In the genomic region with DNA sequence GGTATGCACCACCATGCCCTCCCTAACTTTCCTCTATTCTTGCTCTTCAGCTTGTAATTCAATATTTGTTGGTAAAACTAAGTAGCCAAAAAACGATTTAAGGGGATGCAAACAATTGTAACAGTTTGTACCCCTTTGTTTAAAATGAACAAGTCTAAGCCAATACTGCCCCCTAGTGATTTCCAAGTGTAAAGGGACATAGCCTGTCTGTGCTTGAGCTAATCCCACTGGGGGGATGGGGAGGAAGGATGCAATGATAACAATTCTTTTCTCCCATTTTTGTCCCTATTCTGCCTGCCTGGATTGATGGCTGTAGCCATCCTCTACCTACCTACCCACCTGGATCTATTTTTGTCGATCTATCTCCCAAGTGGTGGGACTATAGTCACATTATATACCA, we compare ENCODE assay signal across 11 mouse cellular contexts. TPM values are rescaled to one million over a fixed set of nuclear protein-coding genes. Genes with fewer than 3 reads are reported as not detected.
DNase-seq lines count a peak whose midpoint lies in the region; ATAC-seq and TF ChIP-seq lines count a peak whose summit lies in the region.
"Had no signal": no experiment of that assay in that cellular context is flagged by ENCODE, and none has a peak within 500 bp of the region (broad histone marks: within the 10 kb centered on the region; RNA-seq: fewer than 3 reads in every experiment).

No protein-coding gene starts in this region.

- H3K9me3 ChIP-seq in embryonic facial prominence, embryonic 11.5 days (replicated peaks; ENCODE audit: control insufficient read depth, low read length), result no peaks in the 10 kb centered on the region
- H3K9me3 ChIP-seq in embryonic facial prominence, embryonic 10.5 days, result no peaks in the 10 kb centered on the region
- no peaks in the 10 kb centered on the region for H3K9me3 ChIP-seq in neural tube, embryonic 14.5 days (ENCODE audit: control insufficient read depth, low read length)
- H3K9me3 ChIP-seq: limb, embryonic 12.5 days had no signal

- no peak for TF ChIP-seq POLR2A in lung, adult 2 months (IDR thresholded peaks at IDR 0.05; ENCODE audit: borderline replicate concordance, extremely low read depth, low read depth, low read length)

- 0 out of 2 replicates have a peak, but pooled peaks have one; percentile 15 for TF ChIP-seq CTCF in lung, adult 2 months (IDR thresholded peaks at IDR 0.05; ENCODE audit: insufficient read depth, low read length)

- H3K9ac ChIP-seq in embryonic facial prominence, embryonic 11.5 days (replicated peaks; ENCODE audit: low read length), result no peak overlapping the region
- H3K9ac ChIP-seq in neural tube, embryonic 14.5 days (replicated peaks; ENCODE audit: low read depth, low read length), result no peak overlapping the region
- H3K9ac ChIP-seq: limb, embryonic 12.5 days had no signal

- H3K27ac ChIP-seq in embryonic facial prominence, embryonic 11.5 days (replicated peaks; ENCODE audit: low read depth, low read length), result no peak overlapping the region
- H3K27ac ChIP-seq in embryonic facial prominence, embryonic 10.5 days (replicated peaks), result no peak overlapping the region
- no peak overlapping the region for H3K27ac ChIP-seq in neural tube, embryonic 14.5 days (ENCODE audit: low read depth, low read length)
- H3K27ac ChIP-seq: limb, embryonic 12.5 days had no signal

- 66% methylated on average over 2 of the region's 2 CpGs for WGBS in embryonic facial prominence, embryonic 11.5 days
- 69% methylated on average over 2 of the region's 2 CpGs for WGBS in embryonic facial prominence, embryonic 10.5 days
- 51% methylated on average over 2 of the region's 2 CpGs for WGBS in lung, adult 2 months
- 64% methylated on average over 2 of the region's 2 CpGs for WGBS in neural tube, embryonic 14.5 days

- peaks cover 11% of the 10 kb centered on the region for H3K36me3 ChIP-seq in embryonic facial prominence, embryonic 11.5 days (replicated peaks; ENCODE audit: control insufficient read depth, insufficient read depth, low read depth, low read length)
- H3K36me3 ChIP-seq in embryonic facial prominence, embryonic 10.5 days (replicated peaks), result peaks cover 100% of the 10 kb centered on the region
- H3K36me3 ChIP-seq in neural tube, embryonic 14.5 days (ENCODE audit: control insufficient read depth, insufficient read depth, low read length), result peaks cover 50% of the 10 kb centered on the region

- no peak overlapping the region for H3K4me2 ChIP-seq in embryonic facial prominence, embryonic 11.5 days (ENCODE audit: low read depth, low read length)
- H3K4me2 ChIP-seq in neural tube, embryonic 14.5 days (ENCODE audit: low read depth, low read length), result no peak overlapping the region
- H3K4me2 ChIP-seq: limb, embryonic 12.5 days had no signal

- DNase-seq in embryonic facial prominence, embryonic 11.5 days (ENCODE audit: low spot score), result peak; percentile 80
- DNase-seq in embryonic facial prominence, embryonic 10.5 days (ENCODE audit: low spot score), result no peak
- DNase-seq in lung, adult 2 months, result no peak
- DNase-seq in lung, postnatal 4 days, result no peak
- DNase-seq in embryo, embryonic 11 days, result peak; percentile 82
- DNase-seq in spleen, postnatal 36 days (ENCODE audit: low spot score in 2 of 2), result no peak
- no peak for DNase-seq in gastrocnemius, postnatal 25 days
- DNase-seq: cerebellum, adult 18-20 months; right cerebral cortex, adult 18-20 months had no signal

- H3K27me3 ChIP-seq in embryonic facial prominence, embryonic 11.5 days (ENCODE audit: control insufficient read depth, insufficient read depth, low read length), result no peaks in the 10 kb centered on the region
- H3K27me3 ChIP-seq in embryonic facial prominence, embryonic 10.5 days (replicated peaks; ENCODE audit: low read depth, poor library complexity, severe bottlenecking), result no peaks in the 10 kb centered on the region
- no peaks in the 10 kb centered on the region for H3K27me3 ChIP-seq in neural tube, embryonic 14.5 days (ENCODE audit: control insufficient read depth, insufficient read depth, low read length)
- H3K27me3 ChIP-seq: limb, embryonic 12.5 days had no signal

- no peaks in the 10 kb centered on the region for H3K4me1 ChIP-seq in embryonic facial prominence, embryonic 11.5 days (ENCODE audit: control insufficient read depth, insufficient read depth, low read length)
- H3K4me1 ChIP-seq in embryonic facial prominence, embryonic 10.5 days, result no peaks in the 10 kb centered on the region
- no peaks in the 10 kb centered on the region for H3K4me1 ChIP-seq in lung, adult 2 months (ENCODE audit: control insufficient read depth, insufficient read depth, low read length)
- no peaks in the 10 kb centered on the region for H3K4me1 ChIP-seq in neural tube, embryonic 14.5 days (ENCODE audit: control insufficient read depth, insufficient read depth, low read length)
- H3K4me1 ChIP-seq: limb, embryonic 12.5 days had no signal

- no peak overlapping the region for H3K4me3 ChIP-seq in embryonic facial prominence, embryonic 11.5 days (ENCODE audit: low read depth, low read length)
- no peak overlapping the region for H3K4me3 ChIP-seq in embryonic facial prominence, embryonic 10.5 days
- no peak overlapping the region for H3K4me3 ChIP-seq in lung, adult 2 months (replicated peaks; ENCODE audit: extremely low read depth, low read depth, low read length)
- no peak overlapping the region for H3K4me3 ChIP-seq in neural tube, embryonic 14.5 days (ENCODE audit: low read depth, low read length)
- H3K4me3 ChIP-seq: limb, embryonic 12.5 days had no signal

- ATAC-seq in embryonic facial prominence, embryonic 11.5 days (replicated peaks; ENCODE audit: insufficient number of reproducible peaks, low FRiP score, low TSS enrichment, low read depth), result no peak; the same call in 1 of the 2 replicates
- ATAC-seq in neural tube, embryonic 14.5 days (ENCODE audit: low read depth), result peak; percentile 66; the same call in 1 of the 2 replicates

RNA-seq across cellular contexts. Expression of gene Tra2a, which starts 16.6 kb away (rescaled TPM):
- 53.3 and 55.5 TPM in 2 replicates for polyA plus RNA-seq in embryonic facial prominence, embryonic 11.5 days (2014; fragmentation: Nextera tagmentation; extraction: Ambion mirVana)
- 123 and 132 TPM in 2 replicates for polyA plus RNA-seq in embryonic facial prominence, embryonic 10.5 days (2016; fragmentation: Nextera tagmentation; extraction: Ambion mirVana)
- polyA plus RNA-seq in lung, adult 2 months (2012; rRNA removed), result 30.8 and 41.0 TPM in 2 replicates
- 50.6 and 64.2 TPM in 2 replicates for polyA plus RNA-seq in neural tube, embryonic 14.5 days (2014; fragmentation: Nextera tagmentation; extraction: Ambion mirVana)
- 10 to 100 TPM; 15.8 to 18.6 TPM for total RNA-seq in gastrocnemius, postnatal 25 days (2021)

RNA-seq across cellular contexts. Expression of gene Igf2bp3, which starts 32.5 kb away (rescaled TPM):
- polyA plus RNA-seq in embryonic facial prominence, embryonic 11.5 days (2014; fragmentation: Nextera tagmentation; extraction: Ambion mirVana), result 138 and 149 TPM in 2 replicates
- 159 TPM in 2 replicates for polyA plus RNA-seq in embryonic facial prominence, embryonic 10.5 days (2016; fragmentation: Nextera tagmentation; extraction: Ambion mirVana)
- polyA plus RNA-seq in lung, adult 2 months (2012; rRNA removed), result 0.03 and 0.07 TPM in 2 replicates
- polyA plus RNA-seq in neural tube, embryonic 14.5 days (2014; fragmentation: Nextera tagmentation; extraction: Ambion mirVana), result 26.9 and 34.7 TPM in 2 replicates
- under 1 TPM; 0.15 to 0.29 TPM for total RNA-seq in gastrocnemius, postnatal 25 days (2021)

Comparison
In these comparisons a context has a peak if more than half of its experiments do, and no peak if none do; other contexts are left out.
1. DNase-seq: peak in embryonic facial prominence, embryonic 11.5 days (single experiment) and embryo, embryonic 11 days (single experiment); none in embryonic facial prominence, embryonic 10.5 days (single experiment), lung, adult 2 months (single experiment), lung, postnatal 4 days (0 of 2), spleen, postnatal 36 days (0 of 2) and gastrocnemius, postnatal 25 days (single experiment).
2. RNA of gene Igf2bp3, which starts 32.5 kb away (polyA plus RNA-seq): 159 TPM in embryonic facial prominence, embryonic 10.5 days, 138 to 149 TPM in embryonic facial prominence, embryonic 11.5 days and 26.9 to 34.7 TPM in neural tube, embryonic 14.5 days; 0.03 to 0.07 TPM in lung, adult 2 months; every median in the first group is over 10 times any median in the second.